Mouse (Mus musculus): ENCODE measurements around the gene Zbtb7a. TPM values are rescaled to one million over a fixed set of nuclear protein-coding genes. Genes with fewer than 3 reads are reported as not detected.

Zbtb7a gene
- polyA plus RNA-seq, 1 experiment from 2014 or later = 4.9 TPM

DNA sequence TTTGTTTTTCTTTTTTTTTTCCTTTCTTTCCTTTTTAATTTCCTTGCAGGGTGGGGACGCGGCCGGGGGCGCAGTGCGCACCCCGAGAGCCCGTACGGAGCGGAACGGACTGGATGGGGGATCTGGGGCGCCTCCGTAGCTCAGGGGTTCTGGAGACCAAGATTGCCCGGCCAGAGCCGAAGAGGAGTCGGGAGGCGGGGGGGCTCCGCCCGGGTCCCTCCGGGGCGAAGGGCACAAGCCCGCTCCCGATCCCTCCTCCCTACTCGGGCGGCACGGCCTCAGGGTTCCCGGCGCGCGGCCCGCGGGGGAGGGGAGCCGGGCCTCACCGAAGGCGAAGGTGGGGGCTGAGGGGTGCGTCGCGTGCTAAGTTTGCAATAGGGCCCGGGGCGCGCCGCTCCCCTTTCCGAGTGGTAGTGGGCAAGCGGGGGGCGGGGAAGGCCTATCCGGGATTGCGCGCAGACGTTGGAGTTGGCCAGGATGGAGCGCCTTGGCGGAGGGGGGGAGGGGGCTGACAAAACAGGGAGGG lies 1.7 kb downstream of the Zbtb7a start:
- H3K4me1 ChIP-seq (ENCODE audit: control insufficient read depth, insufficient read depth, low read length) = peaks cover 18% of the 10 kb centered on the region
- H3K4me3 ChIP-seq (ENCODE audit: low read depth, low read length) = peak overlapping the region; percentile 76
- ATAC-seq (replicated peaks; ENCODE audit: insufficient number of reproducible peaks, low FRiP score, low TSS enrichment, low read depth) = peak; percentile 53
- H3K9me3 ChIP-seq (replicated peaks; ENCODE audit: control insufficient read depth, low read length) = no peaks in the 10 kb centered on the region
- DNase-seq (ENCODE audit: low spot score) = no peak
- peak overlapping the region; percentile 91 for H3K9ac ChIP-seq (replicated peaks; ENCODE audit: low read length)
- no peaks in the 10 kb centered on the region for H3K36me3 ChIP-seq (replicated peaks; ENCODE audit: control insufficient read depth, insufficient read depth, low read depth, low read length)
- under 1% methylated on average over 35 of the region's 50 CpGs for WGBS
- peak overlapping the region; percentile 98 for H3K4me2 ChIP-seq (ENCODE audit: low read depth, low read length)
- peak overlapping the region; percentile 91 for H3K27ac ChIP-seq (replicated peaks; ENCODE audit: low read depth, low read length)
- H3K27me3 ChIP-seq (ENCODE audit: control insufficient read depth, insufficient read depth, low read length) = peaks cover 13% of the 10 kb centered on the region

DNA sequence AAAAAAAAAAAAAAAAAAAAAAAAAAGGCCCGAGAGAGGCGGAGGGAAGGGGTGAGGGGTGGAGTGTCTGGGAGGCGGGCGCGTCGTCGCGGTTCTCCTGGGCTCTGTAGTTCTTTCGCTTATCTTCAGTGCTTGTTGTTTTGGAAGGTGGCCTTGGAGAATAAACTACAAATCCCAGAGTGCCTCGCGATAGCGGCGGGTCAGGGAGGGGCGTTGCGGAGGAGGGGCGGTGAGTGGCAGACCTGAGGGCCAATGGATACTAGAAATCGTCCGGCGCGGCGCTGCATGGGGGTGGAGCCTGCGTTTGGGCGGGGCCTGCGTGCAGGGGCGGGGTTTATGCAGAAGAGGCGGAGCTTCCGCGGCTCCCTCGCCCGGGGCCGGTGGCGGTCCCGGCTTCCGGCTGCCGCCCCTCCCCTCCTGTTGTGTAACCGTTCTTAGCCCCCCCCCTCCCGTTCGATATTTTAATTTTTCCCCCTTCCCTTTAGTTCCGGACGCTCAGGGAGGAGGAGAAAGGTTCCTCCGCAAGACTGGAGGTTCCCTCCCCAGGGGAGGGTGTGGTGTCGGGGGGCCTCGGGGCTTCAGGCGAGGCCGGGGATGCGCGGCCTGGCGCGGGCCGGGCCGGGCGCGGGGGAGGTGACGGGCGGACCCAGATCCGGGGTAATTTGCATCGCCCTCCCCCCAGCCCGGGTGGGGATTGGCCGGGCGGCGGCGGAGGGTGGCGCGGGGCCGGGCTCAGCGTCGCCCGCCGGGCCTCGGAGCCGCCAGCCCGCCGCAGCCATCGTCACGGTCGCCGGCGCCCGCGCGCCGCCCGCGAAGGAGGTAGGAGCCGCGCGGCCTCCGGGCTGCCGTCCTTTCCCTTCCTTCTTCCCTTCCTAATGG lies 2.5 kb downstream of the Zbtb7a start:
- under 1% methylated on average over 56 of the region's 89 CpGs for WGBS
- Histone ChIP-seq H3K4me1 (ENCODE audit: control insufficient read depth, insufficient read depth, low read length) (peaks cover 18% of the 10 kb centered on the region), H3K27me3 (ENCODE audit: control insufficient read depth, insufficient read depth, low read length) (peaks cover 13% of the 10 kb centered on the region), H3K36me3 (replicated peaks; ENCODE audit: control insufficient read depth, insufficient read depth, low read depth, low read length) (no peaks in the 10 kb centered on the region), H3K9ac (replicated peaks; ENCODE audit: low read length) (peak overlapping the region; percentile 90), H3K9me3 (replicated peaks; ENCODE audit: control insufficient read depth, low read length) (no peaks in the 10 kb centered on the region), H3K27ac (replicated peaks; ENCODE audit: low read depth, low read length) (peak overlapping the region; percentile 81), H3K4me3 (ENCODE audit: low read depth, low read length) (peak overlapping the region; percentile 82), H3K4me2 (ENCODE audit: low read depth, low read length) (peak overlapping the region; percentile 91)
- peak; percentile 82 for ATAC-seq (replicated peaks; ENCODE audit: insufficient number of reproducible peaks, low FRiP score, low TSS enrichment, low read depth)
- DNase-seq (ENCODE audit: low spot score) = peak; percentile 98

- H3K27me3 ChIP-seq (ENCODE audit: control insufficient read depth, insufficient read depth, low read length) = peaks cover 13% of the 10 kb centered on the region
- peaks cover 18% of the 10 kb centered on the region for H3K4me1 ChIP-seq (ENCODE audit: control insufficient read depth, insufficient read depth, low read length)
- peak overlapping the region; percentile 82 for H3K4me3 ChIP-seq (ENCODE audit: low read depth, low read length)
- peak overlapping the region; percentile 81 for H3K27ac ChIP-seq (replicated peaks; ENCODE audit: low read depth, low read length)
- DNase-seq (ENCODE audit: low spot score) (peak; percentile 37), ATAC-seq (replicated peaks; ENCODE audit: insufficient number of reproducible peaks, low FRiP score, low TSS enrichment, low read depth) (0 out of 2 replicates have a peak, but pooled peaks have one; percentile 0)
- no peaks in the 10 kb centered on the region for H3K36me3 ChIP-seq (replicated peaks; ENCODE audit: control insufficient read depth, insufficient read depth, low read depth, low read length)
- no peaks in the 10 kb centered on the region for H3K9me3 ChIP-seq (replicated peaks; ENCODE audit: control insufficient read depth, low read length)
- 1% methylated on average over 15 of the region's 24 CpGs for WGBS
- H3K9ac ChIP-seq (replicated peaks; ENCODE audit: low read length) = peak overlapping the region; percentile 90
- peak overlapping the region; percentile 91 for H3K4me2 ChIP-seq (ENCODE audit: low read depth, low read length)
Measured at GRCm38 (mm10) chr10:81138131-81138782, 3.2 kb downstream of the Zbtb7a start.

DNA sequence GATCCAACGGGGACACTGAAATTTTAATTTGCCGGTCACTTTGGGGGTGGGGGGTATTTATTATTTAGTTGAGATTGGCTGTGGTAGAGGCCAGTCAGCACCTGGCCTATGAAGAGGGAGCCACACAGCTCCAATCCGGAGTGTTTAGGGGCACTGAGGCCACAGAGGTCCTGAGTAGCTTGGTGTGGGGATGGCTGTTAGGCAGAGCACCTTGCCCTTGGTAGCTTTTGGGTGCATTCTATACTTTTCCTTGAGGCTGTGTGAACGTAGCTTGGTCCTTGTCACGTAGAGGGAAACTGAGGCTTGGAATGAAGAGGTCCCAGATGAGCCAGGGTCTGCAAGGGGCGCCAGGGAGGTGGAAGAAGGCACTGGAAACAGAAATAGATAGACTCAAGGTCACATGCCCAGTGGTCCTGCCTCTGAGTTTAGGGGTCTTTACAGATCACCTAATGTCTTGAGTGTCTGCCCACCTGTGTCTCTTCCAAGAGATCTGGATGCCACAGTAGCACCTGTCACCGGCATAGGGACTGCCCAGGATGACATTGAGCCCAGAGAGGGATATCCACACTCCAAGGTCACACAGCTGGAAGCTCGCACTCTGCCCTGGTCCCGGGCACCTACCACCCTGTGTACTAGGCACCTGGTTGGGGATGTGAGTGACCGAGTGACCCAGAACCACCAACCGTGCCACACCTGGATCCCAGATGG lies 4.0 kb downstream of the Zbtb7a start:
- Histone ChIP-seq H3K4me2 (ENCODE audit: low read depth, low read length) (peak overlapping the region; percentile 91), H3K9me3 (replicated peaks; ENCODE audit: control insufficient read depth, low read length) (no peaks in the 10 kb centered on the region), H3K4me3 (ENCODE audit: low read depth, low read length) (peak overlapping the region; percentile 82), H3K27ac (replicated peaks; ENCODE audit: low read depth, low read length) (no peak overlapping the region), H3K4me1 (ENCODE audit: control insufficient read depth, insufficient read depth, low read length) (peaks cover 18% of the 10 kb centered on the region), H3K27me3 (ENCODE audit: control insufficient read depth, insufficient read depth, low read length) (peaks cover 13% of the 10 kb centered on the region), H3K36me3 (replicated peaks; ENCODE audit: control insufficient read depth, insufficient read depth, low read depth, low read length) (peaks cover 3% of the 10 kb centered on the region), H3K9ac (replicated peaks; ENCODE audit: low read length) (peak overlapping the region; percentile 90)
- ATAC-seq (replicated peaks; ENCODE audit: insufficient number of reproducible peaks, low FRiP score, low TSS enrichment, low read depth) = no peak
- DNase-seq (ENCODE audit: low spot score) = no peak
- WGBS = 55% methylated on average over 11 of the region's 11 CpGs

DNA sequence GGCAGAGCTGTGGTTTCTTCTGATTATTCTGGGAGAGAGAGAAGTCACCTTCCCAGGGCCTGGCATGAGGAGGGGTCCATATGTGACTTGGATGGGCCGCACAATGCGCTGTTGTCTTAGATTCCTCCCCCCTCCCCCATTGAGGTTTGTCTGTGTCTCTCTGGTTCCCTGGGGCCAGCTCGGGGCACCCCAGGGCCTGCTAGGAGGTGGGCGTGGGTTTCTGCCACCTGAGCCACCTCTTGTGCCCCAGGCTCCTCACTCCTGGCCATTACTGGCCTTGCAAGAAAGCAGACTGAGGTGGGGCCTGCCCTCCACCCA lies 4.5 kb downstream of the Zbtb7a start:
- WGBS = 69% methylated on average over 4 of the region's 4 CpGs
- no peaks in the 10 kb centered on the region for H3K9me3 ChIP-seq (replicated peaks; ENCODE audit: control insufficient read depth, low read length)
- DNase-seq (ENCODE audit: low spot score) (no peak), ATAC-seq (replicated peaks; ENCODE audit: insufficient number of reproducible peaks, low FRiP score, low TSS enrichment, low read depth) (no peak)
- no peak overlapping the region; the same call in 1 of the 2 replicates for H3K9ac ChIP-seq (replicated peaks; ENCODE audit: low read length)
- no peak overlapping the region; the same call in 1 of the 2 replicates for H3K27ac ChIP-seq (replicated peaks; ENCODE audit: low read depth, low read length)
- peaks cover 18% of the 10 kb centered on the region for H3K4me1 ChIP-seq (ENCODE audit: control insufficient read depth, insufficient read depth, low read length)
- 0 out of 2 replicates have a peak overlapping the region, but pooled peaks have one; percentile 12 for H3K4me3 ChIP-seq (ENCODE audit: low read depth, low read length)
- H3K36me3 ChIP-seq (replicated peaks; ENCODE audit: control insufficient read depth, insufficient read depth, low read depth, low read length) = peaks cover 8% of the 10 kb centered on the region
- peak overlapping the region; percentile 19 for H3K4me2 ChIP-seq (ENCODE audit: low read depth, low read length)
- peaks cover 10% of the 10 kb centered on the region for H3K27me3 ChIP-seq (ENCODE audit: control insufficient read depth, insufficient read depth, low read length)

DNA sequence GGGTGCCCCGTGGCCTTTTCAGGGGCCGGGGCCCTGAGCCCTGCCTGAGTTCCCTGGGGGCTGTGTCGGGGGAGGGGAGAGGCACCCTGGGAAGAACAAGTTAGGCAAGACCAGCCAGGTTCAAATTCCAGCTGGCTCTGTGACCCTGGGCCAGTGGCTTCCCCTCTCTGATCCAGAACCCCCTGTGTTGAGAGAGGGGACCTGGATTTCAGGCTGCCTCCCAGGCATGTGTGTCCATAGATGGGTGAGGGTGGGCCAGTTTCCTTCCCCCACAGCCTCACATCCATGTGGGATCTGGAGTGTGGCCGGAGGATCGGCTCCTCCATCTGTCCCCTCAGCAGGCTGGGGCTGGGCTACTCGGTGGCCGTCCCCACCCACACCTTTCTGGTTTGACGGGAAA lies 5.0 kb downstream of the Zbtb7a start:
- DNase-seq (ENCODE audit: low spot score) = no peak
- no peak overlapping the region; the same call in 1 of the 2 replicates for H3K27ac ChIP-seq (replicated peaks; ENCODE audit: low read depth, low read length)
- H3K36me3 ChIP-seq (replicated peaks; ENCODE audit: control insufficient read depth, insufficient read depth, low read depth, low read length) = peaks cover 11% of the 10 kb centered on the region
- peaks cover 7% of the 10 kb centered on the region for H3K27me3 ChIP-seq (ENCODE audit: control insufficient read depth, insufficient read depth, low read length)
- peaks cover 18% of the 10 kb centered on the region for H3K4me1 ChIP-seq (ENCODE audit: control insufficient read depth, insufficient read depth, low read length)
- H3K4me3 ChIP-seq (ENCODE audit: low read depth, low read length) = 0 out of 2 replicates have a peak overlapping the region, but pooled peaks have one; percentile 12
- H3K9ac ChIP-seq (replicated peaks; ENCODE audit: low read length) = no peak overlapping the region
- ATAC-seq (replicated peaks; ENCODE audit: insufficient number of reproducible peaks, low FRiP score, low TSS enrichment, low read depth) = no peak
- no peak overlapping the region; the same call in none of the 2 replicates for H3K4me2 ChIP-seq (ENCODE audit: low read depth, low read length)
- 58% methylated on average over 8 of the region's 8 CpGs for WGBS
- no peaks in the 10 kb centered on the region for H3K9me3 ChIP-seq (replicated peaks; ENCODE audit: control insufficient read depth, low read length)

- peaks cover 13% of the 10 kb centered on the region for H3K36me3 ChIP-seq (replicated peaks; ENCODE audit: control insufficient read depth, insufficient read depth, low read depth, low read length)
- 0 out of 2 replicates have a peak overlapping the region, but pooled peaks have one; percentile 8 for H3K4me3 ChIP-seq (ENCODE audit: low read depth, low read length)
- H3K4me2 ChIP-seq (ENCODE audit: low read depth, low read length) = peak overlapping the region; percentile 16; the same call in 1 of the 2 replicates
- 56% methylated on average over 10 of the region's 10 CpGs for WGBS
- DNase-seq (ENCODE audit: low spot score) = no peak
- no peak for ATAC-seq (replicated peaks; ENCODE audit: insufficient number of reproducible peaks, low FRiP score, low TSS enrichment, low read depth)
- H3K9ac ChIP-seq (replicated peaks; ENCODE audit: low read length) = no peak overlapping the region; the same call in 1 of the 2 replicates
- peaks cover under 1% of the 10 kb centered on the region; the same call in 1 of the 2 replicates for H3K27me3 ChIP-seq (ENCODE audit: control insufficient read depth, insufficient read depth, low read length)
- H3K4me1 ChIP-seq (ENCODE audit: control insufficient read depth, insufficient read depth, low read length) = peaks cover 15% of the 10 kb centered on the region
- no peak overlapping the region for H3K27ac ChIP-seq (replicated peaks; ENCODE audit: low read depth, low read length)
- H3K9me3 ChIP-seq (replicated peaks; ENCODE audit: control insufficient read depth, low read length) = no peaks in the 10 kb centered on the region
Measured at GRCm38 (mm10) chr10:81140717-81141454, 5.9 kb downstream of the Zbtb7a start.
